Mouse (Mus musculus) 3T3-L1 (cell line): ENCODE data around the gene Rad50.

Experiments
- DNase-seq: peaks from one replicate; pipeline ENCODE4 v3.0.0-alpha.2; 2015; ENCODE audit warnings: low read depth, low spot score

The Rad50 gene

DNA sequence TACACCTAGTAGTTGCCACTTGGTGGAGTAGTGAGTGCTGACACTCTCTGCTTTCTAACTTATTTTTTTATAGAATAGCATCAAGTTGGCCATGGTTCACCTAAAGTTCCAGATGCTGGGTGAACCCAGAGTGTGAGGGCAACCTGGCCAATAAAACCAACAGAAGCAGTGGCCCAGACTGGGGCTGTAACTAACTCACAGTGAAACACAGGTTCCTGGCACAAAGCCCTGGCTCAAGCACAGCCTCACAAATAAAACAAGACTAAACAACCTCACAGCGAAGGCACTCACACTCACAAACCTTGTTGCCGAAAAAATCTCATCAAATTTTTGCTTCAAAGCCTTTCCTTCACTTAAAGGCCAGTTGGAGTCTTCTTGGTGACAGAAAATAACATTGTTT, 8.6 kb downstream of the Rad50 start:
- DNase-seq: no peak

DNA sequence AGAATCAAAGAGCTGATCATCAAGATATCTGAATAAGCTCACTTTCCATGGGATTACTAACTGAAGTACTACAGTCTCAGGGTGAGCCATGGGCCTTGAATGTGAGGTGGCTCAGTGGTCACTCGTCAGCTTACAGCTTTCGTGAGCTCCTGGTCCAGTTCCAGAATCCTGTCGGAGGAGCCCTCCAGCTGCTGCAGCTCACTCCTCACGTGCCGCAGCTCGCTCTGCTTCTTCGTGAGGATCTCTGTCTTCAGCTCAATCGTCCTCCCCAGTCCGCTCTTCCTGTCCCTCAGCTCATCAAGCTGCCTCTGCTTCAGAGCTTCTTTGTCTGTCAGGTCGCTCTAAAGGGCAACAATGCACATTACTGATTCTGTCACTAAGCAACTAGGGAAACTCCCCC, 15.1 kb downstream of the Rad50 start:
- no peak for DNase-seq

DNA sequence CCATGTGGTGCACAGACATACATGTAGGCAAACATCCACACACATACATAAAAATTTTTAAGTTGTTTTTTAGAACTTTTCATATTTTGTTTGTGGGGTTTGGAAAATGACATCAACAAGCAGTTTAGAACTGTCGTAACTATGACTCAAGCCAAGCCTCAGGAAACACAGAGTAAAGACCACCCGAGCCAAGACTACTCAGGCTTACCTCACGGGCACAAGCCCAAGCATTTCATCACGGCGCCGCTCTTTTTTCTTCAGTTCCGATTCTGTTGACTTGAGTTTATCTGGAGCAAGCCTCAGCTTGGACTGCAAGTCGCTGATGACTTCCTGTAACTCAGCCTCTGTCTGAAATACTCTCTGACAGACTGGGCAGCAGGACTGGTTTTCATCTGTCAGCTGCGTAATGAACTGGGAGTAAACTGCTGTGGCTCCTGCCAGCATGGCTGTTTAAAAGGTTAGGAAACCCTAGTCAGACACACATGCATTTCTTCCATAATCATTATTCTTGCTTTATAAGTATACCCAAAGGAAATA, 24.1 kb downstream of the Rad50 start:
- DNase-seq: no peak

DNA sequence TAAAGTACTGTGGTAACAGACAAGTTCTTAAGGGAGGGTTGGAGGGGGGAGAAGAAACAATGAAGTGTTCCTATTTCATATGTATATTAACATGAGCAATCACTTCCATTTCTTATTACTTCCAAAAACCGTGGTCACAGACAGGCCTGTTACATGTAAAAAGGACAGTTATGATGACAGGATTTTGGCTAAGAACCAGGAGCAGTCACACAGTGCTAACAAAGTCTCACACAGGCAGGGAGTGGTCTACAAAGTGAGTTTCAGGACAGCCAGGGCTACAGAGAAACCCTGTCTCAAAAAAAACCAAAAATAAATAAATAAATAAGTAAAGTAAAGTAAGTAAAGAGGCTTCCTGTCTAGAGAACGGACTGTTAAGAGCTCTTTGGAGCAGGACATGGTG, 24.9 kb downstream of the Rad50 start:
- DNase-seq: peak; percentile 42

DNA sequence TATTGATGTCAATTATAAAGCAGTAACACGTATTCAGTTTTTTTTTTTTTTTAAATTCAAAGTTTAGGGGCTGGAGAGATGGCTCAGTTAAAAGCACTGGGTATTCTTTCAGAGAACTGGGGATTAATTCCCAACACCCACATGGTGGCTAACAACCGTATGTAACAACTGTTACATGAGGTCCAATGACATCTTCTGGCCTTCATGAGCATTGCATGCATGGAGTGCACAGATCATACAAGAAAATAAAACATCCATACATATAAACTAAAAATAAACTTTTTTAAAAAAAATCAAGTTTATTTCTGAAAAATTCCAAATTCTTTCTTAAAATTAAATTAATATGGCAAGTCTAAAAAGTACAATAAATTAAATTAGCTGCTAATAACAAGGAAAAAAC, 25.4 kb downstream of the Rad50 start:
- DNase-seq: peak; percentile 15

DNA sequence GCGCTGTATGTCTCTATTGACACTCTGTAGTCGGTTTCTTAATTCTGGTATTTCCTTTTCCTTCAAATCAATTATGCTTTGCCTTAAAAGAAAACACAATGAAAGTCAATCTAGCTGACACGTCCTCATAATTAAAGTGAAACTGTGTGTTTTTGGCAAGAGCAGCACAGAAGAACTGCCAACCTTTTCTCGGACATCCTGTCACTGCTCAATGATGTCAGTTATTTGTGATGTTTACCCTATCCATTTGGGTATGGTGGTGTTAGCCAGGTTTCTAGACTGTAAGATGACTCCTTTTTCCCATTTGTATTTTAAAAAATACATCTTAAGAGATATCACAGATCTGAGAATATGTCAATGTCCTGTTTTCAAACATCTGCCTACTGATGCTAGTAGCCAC, 27.0 kb downstream of the Rad50 start:
- DNase-seq: no peak

DNA sequence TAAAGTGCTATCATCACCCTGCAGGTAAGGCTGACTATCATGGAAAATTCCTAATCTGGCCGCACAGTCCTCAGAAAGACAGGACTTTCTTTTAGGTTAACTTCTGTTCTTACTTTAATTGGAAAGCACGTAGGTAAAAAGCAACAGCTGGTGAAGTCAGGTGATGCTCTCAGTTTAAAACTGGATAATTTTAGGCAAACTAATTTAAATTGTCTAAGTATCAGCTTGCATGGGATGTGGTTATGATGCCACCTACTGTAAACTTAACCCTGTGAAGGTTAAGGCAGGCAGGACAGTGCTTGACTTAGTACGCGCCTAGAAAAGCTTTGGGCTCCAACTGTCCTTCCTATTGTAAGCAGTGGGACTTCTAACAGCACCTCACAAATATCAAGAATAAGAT, 35.7 kb downstream of the Rad50 start:
- no peak for DNase-seq

DNA sequence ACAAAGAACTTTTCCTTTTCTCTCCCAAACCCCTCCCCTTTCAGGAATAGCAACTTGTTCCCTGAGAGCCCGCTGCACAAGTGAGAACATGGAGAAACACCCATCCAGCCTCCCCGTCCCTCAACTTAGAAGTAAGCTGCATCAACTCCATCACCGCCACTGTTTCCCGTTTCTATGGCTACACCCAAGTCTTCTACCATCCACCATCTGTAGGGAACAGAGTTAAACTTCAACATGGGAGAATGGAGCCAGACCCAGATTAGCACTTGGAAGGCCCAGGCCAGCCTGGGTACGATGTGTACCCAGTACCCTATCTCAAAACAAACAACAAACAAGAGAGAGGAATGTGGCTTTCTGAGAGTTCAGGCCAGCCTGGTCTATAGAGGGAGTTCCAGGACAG, 43.0 kb downstream of the Rad50 start:
- DNase-seq: no peak

DNA sequence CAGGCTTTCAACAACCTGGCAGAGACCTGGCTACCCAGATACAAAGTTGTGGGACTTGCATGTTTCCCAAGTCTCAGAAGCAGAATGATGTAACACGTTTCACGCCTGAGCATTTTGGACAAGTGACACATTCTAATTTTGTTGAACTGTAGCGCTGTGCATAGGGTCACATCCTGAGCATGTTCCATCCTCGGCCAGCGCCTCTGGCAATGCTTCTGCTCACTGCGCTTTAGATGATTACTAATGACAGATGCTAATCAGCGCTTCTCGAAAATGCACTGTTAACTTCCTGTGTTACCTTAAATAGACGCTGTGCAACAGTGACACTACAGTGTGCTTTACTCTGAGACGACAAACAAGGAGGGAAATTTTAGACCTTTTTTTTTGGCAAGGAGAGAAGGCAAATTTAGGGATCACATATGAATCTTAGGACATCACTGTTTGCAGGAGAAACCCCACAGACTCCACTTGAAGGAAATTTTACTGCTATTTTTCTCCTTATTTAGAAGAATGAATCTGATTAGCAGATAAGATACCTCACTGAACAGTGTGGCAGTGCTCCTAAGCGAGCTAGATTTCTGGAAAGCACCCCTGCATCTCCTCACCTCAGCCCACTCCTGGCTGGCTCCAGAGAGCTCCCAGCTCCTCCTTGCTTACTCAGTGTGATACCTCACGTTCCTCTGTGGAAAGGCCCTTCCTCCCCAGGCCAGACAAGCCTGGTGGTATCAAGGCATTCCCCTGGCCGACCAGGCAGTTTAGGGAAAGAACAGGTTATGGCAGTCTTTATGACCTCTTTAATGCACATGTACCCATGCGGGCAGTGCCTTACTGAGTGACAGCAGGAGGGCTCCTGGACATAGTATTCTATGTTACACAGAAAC, 44.1 kb downstream of the Rad50 start:
- no peak for DNase-seq

DNA sequence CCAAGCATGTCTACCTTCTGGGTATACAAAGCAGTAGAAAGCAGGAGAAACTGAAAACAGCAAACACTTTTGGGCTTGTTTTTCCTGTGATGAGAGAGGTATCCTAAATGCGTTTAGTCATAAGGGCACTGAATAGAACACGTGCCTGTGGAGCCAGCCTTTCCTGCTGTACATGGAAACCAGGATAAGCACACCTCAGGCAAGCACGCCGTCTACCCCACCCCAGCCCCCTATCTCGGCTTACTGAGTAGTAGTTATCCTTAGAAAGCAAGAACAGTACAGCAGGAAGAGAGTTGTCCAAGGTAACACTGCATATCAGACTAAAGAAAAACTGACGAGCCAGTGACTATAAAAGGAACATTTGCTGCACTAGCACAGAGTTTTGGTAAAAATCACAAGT, 49.3 kb downstream of the Rad50 start:
- no peak for DNase-seq

DNA sequence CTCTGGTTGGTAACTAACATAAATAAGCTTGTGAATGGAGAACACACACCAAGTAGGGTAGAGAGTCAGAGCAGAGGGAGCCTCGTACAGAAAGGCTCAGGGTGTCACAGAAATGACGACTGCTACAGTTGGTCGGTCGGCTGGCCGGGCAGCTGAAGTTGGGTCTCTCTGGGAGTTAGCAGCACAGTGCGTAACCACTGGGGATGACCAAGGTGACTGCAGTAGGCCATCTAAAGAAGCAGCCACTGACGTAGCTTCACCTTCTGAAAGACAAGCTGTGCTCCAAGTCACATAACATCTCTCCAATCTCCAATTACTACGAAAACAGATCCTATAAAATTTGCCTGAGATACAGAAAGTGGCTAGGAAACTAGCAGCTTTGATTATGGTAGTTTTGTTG, 49.7 kb downstream of the Rad50 start:
- no peak for DNase-seq

DNA sequence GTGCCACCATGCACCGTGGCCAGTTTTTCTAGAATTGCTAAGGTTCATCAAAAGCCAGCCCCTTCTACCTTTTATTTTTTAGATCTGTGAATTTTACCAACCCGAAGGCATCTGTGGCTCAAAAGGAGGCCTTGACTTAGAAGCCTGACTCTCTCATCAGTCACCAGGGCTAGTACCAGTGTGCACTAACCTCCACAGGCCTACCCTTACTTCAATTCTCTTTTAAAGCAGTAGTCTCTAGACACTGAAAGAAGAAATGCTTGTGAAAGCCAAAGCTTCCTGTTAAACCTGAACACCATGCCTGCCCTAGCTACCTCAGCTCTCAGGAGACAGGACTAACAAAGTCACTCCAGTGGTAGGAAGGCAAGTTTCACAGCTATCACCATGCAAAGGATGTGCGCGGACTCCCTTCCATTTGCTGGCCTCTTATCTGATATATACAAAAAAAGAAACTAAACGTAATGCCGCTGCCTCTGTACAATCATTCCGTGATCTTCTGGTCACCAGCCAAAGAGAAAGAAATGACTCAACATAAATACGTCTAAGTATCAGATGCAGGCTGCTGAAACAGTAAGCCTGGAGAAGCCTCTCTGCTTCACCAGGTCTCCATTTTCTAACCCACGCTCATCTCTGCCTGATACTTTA, 50.4 kb downstream of the Rad50 start:
- DNase-seq: peak; percentile 27

DNA sequence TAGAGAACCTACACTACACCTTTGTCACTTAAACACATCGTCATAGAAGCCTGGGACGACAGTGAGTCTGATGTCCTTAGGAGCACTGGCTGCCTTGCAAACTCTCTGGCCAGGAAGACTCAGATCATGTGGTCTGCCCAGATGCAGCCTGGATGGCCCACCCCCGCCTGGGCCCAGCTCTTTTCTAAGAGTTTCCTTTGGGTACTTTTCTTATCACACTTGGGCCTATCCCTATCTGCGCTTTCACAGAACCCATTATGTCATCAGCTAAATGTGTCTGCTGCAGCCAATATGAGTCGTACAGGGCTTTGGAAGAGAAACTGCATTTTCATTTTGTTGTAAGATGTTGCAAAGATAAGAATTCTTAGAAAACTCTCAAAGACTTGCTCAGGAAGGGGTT, 52.1 kb downstream of the Rad50 start:
- DNase-seq: peak; percentile 63

DNA sequence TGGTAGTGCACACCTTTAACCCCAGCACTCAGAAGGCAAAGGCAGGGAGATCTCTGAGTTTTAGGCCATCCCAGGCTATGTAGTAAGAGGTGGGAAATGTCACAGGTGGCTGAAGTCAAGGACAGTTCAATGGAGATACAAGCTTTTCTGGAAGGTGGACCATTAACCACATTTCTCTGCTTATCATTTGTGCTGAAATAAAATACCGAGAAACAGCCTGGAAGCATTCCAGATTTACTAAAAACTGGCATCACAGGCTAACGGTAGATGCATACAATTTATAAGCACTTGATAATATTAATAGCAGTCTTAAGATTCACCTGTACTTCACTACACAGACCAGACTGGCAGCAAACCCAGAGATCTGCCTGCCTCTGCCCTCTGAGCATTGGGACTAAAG, 54.7 kb downstream of the Rad50 start:
- no peak for DNase-seq

DNA sequence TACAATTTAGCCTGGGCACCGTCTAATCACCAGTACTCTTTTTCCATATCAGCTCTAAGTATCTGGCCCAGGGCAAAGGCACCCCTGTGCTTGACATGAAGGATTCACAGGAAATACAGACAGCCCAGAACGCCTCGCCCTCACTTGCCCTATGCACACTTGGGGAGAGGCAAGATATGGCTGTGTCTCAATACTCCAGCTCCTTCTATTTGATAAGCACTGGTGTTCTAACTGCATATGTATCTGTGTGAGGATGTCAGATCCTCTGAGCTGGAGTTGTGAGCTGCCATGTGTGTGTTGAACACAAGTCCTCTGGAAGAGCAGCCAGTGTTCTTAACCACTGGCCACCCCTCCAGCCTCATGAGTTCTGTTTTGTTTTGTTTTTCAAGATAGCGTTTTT, 55.7 kb downstream of the Rad50 start:
- no peak for DNase-seq

DNA sequence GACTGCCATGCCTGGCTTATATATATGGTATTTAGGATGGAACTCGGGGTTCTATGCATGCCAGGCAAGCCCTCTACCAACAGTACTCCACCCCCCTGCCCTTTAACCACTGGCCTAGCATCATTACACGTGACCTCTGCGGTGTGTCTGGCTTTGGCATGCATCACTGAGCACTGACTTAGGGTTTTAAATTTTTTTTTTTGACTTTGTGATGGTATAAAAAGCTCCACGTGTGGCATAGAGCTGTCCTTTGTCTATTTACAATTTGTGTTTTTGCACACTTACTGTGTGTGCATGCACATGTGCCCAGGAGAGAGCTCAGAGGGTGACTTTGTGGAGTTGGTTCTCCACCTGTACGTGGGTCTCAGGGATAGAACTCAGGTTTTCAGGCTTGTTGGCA, 63.1 kb downstream of the Rad50 start:
- no peak for DNase-seq

DNA sequence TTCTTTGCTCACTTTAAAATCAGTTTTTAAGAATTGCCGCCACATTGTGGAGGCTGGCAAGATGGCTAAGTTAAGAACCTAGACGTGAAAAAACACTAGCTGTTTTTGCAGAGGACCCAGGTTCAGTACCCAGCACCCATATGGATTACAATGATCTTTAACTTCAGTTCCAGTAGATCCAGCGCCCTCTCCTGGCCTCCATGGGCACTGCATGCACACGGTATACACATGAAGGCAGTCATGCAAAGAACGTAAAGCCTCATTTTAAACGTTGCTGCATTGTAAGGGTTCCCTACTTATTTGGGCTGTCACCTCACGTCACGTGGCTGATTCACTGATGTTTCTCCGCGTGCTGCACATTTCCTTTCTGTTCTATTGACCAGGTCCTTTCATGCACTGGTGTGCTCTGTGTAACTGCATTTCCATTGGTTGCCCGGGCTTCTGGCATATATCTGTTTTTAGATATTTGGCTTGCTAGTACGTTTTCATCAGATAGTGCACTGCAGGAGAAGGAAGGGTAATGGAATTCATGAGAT, 64.3 kb downstream of the Rad50 start:
- no peak for DNase-seq

DNA sequence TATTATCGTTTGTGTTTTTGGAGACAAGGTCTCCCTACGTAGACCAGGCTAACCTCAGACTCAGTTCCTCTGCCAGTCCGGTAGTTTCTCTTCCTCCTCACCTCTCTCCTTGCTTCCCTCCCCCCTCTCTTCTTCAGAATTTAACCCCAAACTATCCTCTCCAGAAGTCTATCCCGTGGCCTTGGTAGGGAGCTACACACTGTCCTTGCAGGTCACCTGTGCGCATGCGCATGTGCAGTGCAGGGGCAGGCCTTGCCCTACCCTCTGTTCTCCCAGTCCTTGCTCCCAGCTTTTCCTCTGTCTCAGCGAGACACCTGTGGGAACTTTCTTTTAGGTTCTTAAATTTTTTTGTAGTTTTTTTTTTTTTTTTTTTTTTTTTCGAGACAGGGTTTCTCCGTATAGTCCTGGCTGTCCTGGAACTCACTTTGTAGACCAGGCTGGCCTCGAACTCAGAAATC, 69.3 kb downstream of the Rad50 start:
- no peak for DNase-seq

DNA sequence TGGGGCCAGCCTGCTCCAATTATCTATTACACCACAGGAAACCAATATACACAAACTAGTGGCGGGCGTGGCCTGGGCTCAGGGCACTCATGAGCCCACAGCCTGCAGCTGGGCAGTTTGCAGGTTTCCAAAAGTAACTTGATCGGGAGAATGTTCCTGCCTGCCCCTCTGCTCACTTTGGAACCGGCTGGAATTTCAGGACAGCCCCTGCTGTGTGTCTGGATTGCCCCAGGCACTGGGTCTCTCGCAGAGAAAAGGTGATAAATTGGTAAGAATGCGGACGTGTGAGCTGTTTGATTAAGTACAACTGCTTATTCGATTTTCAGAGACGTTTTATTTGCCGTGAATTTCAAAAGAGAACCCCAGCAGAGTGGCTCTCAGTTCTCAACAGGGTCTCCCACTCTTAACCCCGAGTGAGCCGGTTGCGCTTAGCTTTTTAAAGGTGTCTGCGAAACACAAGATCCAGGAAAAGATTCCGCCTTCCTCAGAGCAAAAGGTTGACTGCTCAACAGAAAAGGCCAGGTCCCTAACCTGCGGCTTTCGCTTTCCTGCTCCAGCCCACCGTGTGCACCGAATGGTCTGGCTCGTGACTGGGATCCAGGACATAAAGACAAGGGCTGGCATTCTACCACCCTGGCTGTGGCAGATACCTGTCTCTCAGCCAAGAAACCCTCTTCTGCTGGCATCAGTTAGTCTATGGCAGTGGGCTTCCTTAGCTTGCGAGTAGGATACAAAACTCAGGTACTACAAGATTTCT, 69.9 kb downstream of the Rad50 start:
- no peak for DNase-seq

DNA sequence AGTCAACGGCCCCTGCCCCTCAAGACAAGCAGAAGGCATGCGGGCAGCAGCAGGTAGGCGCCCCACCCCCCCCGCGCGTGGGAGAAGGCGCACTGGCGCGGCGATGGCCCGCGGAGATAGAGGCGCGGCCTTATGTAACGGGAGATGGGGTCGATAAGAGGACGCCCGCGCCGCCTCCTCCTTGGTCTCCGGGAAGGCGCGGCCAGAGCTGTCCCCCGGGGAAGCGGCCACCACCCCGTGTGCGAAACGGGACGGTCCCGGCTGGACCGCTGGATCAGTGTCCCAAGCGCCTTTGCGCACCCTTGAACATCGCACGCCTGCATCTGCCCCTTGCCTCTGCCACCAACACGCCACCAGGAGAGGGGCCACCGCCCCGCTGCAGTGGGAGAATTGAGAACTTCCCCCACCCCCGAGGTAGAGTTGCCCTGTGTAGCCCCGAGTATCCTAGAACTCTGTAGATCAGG, 70.9 kb downstream of the Rad50 start:
- no peak for DNase-seq

DNA sequence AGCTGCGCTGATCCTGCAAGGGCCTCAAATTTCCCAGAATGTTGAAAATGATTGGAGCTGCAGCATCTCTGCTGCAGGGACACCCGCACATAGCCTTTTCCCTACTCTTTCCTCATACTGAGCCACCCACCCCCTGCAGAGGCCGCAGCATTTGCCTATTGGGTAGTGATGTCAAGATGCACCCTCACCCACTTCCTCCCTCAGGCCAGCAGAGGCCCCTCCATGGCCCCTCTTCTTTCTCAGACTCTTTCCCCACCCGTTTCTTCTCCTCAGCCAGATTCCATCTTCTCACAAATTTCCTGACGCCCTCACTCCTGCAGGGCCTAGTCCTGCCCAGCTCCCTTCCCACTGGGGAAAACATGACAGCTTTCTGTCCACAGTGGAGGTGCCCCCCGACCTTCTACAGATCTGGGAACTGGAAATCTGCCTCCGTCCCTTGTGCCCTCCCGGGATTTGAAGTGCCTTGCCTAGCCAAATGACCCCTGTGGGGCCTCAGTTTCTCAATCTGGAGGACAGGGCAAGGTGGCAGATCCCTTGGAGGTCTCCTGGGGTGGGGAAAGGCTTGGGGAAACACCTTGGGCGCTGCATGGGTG, 71.4 kb downstream of the Rad50 start:
- no peak for DNase-seq
